Mouse (Mus musculus) forebrain, embryonic 14.5 days (tissue): ENCODE measurements around the gene Iltifb. TPM values are rescaled to one million over a fixed set of nuclear protein-coding genes. Genes with fewer than 3 reads are reported as not detected.
A peak's percentile ranks its signal among the peaks of the same experiment; 100 is the strongest.
"Not testable (repeated sequence)": the region's sequence is repeated elsewhere in the genome, so short reads cannot be mapped to it uniquely, and the experiment has no call there.

Source experiments
- ATAC-seq: fragments of 200-750 bp; cut with Nextera tagmentation; 2 replicates; pipeline ENCODE4 v1.8.0; 2017; ENCODE audit warnings: mild to moderate bottlenecking, moderate library complexity
- DNase-seq: peaks from one replicate; pipeline ENCODE4 v3.0.0-alpha.2; 2015; ENCODE audit warnings: low spot score
- H3K27ac ChIP-seq: fragments of 300-500 bp; sonication (generic); 2 replicates; pipeline ENCODE4 v1.5.1; 2014; ENCODE audit warnings: low read depth, mild to moderate bottlenecking, control low read depth, low read length, moderate library complexity
- H3K27me3 ChIP-seq: fragments of 300-500 bp; sonication (generic); replicated peaks from 2 replicates; pipeline ENCODE4 v1.6.1; 2014; ENCODE audit warnings: low read length, control low read depth, mixed read lengths; ENCODE audit not compliant: control insufficient read depth, insufficient read depth
- H3K36me3 ChIP-seq: fragments of 300-500 bp; sonication (generic); 2 replicates; pipeline ENCODE4 v1.6.1; 2014; ENCODE audit warnings: low read length, control low read depth; ENCODE audit not compliant: control insufficient read depth, insufficient read depth
- H3K4me1 ChIP-seq: fragments of 300-500 bp; sonication (generic); 2 replicates; pipeline ENCODE4 v1.6.1; 2014; ENCODE audit warnings: antibody characterized with exemption, low read length, control low read depth; ENCODE audit not compliant: control insufficient read depth, insufficient read depth
- H3K4me2 ChIP-seq: fragments of 300-500 bp; sonication (generic); 2 replicates; pipeline ENCODE4 v1.6.1; 2014; ENCODE audit warnings: mild to moderate bottlenecking, control low read depth, low read length
- H3K4me3 ChIP-seq: fragments of 300-500 bp; sonication (generic); 2 replicates; pipeline ENCODE4 v1.5.1; 2014; ENCODE audit warnings: low read depth, low read length, control low read depth
- H3K9ac ChIP-seq: fragments of 300-500 bp; sonication (generic); 2 replicates; pipeline ENCODE4 v1.6.1; 2014; ENCODE audit warnings: mild to moderate bottlenecking, low read length, control low read depth, moderate library complexity
- H3K9me3 ChIP-seq: fragments of 300-500 bp; sonication (generic); replicated peaks from 2 replicates; pipeline ENCODE4 v1.6.1; 2016; ENCODE audit warnings: low read length, control low read depth, mixed read lengths; ENCODE audit not compliant: control insufficient read depth
- WGBS: fragments of 180-500 bp; shearing (Covaris S2); extraction: QIAGEN DNeasy Blood & Tissue Kit; methylation state at CpG from one replicate; pipeline ENCODE4 v1.1.7; 2014; 5-methylcytosine and 5-hydroxymethylcytosine counted together
- polyA plus RNA-seq: library from polyadenylated mRNA; unstranded; fragments of >200 nt; fragmentation: Nextera tagmentation; extraction: Ambion mirVana; gene quantifications from 2 replicates; pipeline ENCODE4 v1.2.1, GENCODE M21; 2014

Iltifb gene
- polyA plus RNA-seq, 1 experiment from 2014 or later, result not detected

DNA sequence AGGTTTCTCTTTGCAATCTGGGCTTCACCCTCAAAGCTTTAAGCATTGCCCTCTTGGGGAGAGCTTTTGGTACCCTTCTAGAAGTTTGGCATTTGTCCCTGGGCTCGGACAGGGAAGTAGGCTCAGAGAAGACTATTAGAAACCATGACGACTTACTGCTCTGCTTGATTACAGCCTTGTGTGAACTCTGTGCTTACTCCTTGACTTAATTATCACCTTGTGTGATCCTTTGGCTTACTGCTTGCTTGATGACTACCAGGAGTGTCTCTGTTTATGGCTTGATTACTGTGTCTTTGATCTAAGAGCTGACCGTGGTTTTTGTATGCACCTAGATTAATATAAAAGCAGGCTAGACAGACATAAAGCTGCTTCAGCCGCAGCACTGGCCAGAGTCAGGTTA, 16.8 kb downstream of the Iltifb start:
- H3K36me3 ChIP-seq, H3K9me3 ChIP-seq, H3K4me3 ChIP-seq, H3K4me1 ChIP-seq, H3K9ac ChIP-seq, ATAC-seq, DNase-seq, H3K27ac ChIP-seq, H3K27me3 ChIP-seq, H3K4me2 ChIP-seq: not testable (repeated sequence)
- WGBS, result no CpG with 5 or more reads among the region's 4 CpGs

DNA sequence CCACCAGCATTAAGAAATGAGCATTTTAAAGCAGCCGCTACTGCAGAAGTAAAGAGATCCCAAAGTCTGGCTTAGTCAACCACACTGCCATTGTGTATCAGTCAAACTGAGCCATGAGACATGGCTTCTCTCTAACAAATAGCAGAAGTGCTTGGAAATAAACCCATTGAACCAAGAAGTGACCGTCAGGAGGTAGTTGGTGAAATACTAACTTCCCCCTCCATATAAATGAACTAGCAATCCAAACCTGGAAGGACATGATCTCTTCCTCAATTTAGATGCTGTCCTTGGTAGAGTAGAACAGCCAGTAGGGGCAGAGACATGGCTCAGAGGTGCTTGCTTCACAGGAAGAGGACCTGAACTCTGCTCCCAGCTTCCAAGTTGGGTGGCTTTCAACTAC, 23.4 kb downstream of the Iltifb start:
- H3K36me3 ChIP-seq, H3K9ac ChIP-seq, H3K4me3 ChIP-seq, H3K27me3 ChIP-seq, DNase-seq, H3K4me2 ChIP-seq, H3K4me1 ChIP-seq, H3K9me3 ChIP-seq, ATAC-seq, H3K27ac ChIP-seq: not testable (repeated sequence)
- no CpG with 5 or more reads among the region's 2 CpGs for WGBS

DNA sequence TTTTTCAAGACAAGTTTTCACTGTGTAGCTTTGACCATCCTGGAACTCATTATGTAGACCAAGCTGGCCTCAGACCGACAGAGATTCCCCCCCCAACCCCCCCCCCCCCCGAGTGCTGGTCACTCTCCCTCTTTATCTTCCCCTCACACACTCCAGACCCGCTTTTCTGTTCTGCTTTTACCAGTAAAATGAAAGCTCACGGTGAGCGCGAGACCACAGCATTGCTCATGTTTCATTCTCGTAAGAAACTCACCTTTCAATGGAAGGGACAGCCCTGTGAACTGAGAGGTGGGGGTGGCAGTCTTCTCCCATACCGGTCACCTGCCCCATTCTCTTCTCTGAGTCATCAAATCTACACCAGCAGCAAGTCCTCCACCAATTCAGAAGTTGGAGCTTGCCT, 26.0 kb downstream of the Iltifb start:
- WGBS, result no CpG with 5 or more reads among the region's 8 CpGs
- DNase-seq, ATAC-seq: not testable (repeated sequence)

DNA sequence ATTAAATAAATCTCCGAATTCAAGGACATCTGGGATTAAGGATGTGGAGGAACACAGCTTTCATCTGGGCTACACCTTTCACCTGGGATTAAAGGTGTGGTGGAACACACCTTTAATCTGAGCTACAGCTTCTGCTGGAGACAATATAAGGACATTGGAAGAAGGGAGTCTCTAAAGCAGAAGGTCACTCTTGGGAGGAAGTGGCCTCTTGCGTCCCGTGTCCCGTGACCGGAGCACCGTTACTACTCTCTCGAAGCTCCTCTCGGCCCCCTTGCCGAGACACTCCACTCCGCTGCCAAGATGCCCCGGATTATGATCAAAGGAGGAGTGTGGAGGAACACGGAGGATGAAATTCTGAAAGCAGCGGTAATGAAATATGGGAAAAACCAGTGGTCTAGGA, 36.5 kb downstream of the Iltifb start, which contains the start of gene Gm32802:
Gene Gm32802, plus strand, starts transcription at position 301 of the 400 bp plus-strand sequence.
- ATAC-seq, H3K9me3 ChIP-seq, DNase-seq, H3K36me3 ChIP-seq, H3K4me2 ChIP-seq, H3K4me1 ChIP-seq, H3K27ac ChIP-seq, H3K27me3 ChIP-seq, H3K9ac ChIP-seq, H3K4me3 ChIP-seq: not testable (repeated sequence)
- WGBS, result no CpG with 5 or more reads among the region's 13 CpGs

More for the DNA sequence above, 26.0 kb downstream of the Iltifb start:
- H3K4me3 ChIP-seq, H3K36me3 ChIP-seq, H3K4me2 ChIP-seq, H3K9me3 ChIP-seq, H3K27ac ChIP-seq, H3K9ac ChIP-seq, H3K4me1 ChIP-seq, H3K27me3 ChIP-seq: not testable (repeated sequence)

DNA sequence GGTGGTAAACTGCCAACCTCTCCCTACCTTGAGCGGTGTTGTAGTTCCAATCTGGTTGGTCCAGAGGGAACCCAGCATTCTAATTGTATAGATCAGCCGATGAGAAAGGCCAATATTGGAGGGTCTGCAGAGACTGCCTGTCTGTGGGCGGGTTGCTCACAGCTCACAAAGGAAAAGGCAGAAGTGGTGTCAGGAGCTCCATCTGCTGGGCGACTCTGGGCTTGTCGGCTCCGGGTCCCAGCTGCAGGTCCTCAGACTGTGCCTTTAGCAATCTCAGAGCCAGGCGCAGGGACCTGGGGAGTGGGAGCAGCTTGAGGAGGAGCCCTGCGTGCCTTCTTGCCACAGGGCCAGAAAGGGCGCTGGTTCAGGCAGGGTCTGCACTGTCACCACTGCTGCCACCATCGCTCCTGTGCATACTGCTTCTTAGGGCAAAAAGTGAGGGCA, 44.0 kb downstream of the Iltifb start:
- Histone ChIP-seq H3K27me3 (no peaks in the 10 kb centered on the region), H3K36me3 (no peaks in the 10 kb centered on the region), H3K4me3 (no peak overlapping the region), H3K27ac (no peak overlapping the region), H3K9me3 (no peaks in the 10 kb centered on the region), H3K4me2 (no peak overlapping the region), H3K4me1 (no peaks in the 10 kb centered on the region), H3K9ac (no peak overlapping the region; the same call in 1 of the 2 replicates)
- peak; percentile 81 for DNase-seq
- peak; percentile 83 for ATAC-seq
- 35% methylated on average over 10 of the region's 10 CpGs for WGBS

DNA sequence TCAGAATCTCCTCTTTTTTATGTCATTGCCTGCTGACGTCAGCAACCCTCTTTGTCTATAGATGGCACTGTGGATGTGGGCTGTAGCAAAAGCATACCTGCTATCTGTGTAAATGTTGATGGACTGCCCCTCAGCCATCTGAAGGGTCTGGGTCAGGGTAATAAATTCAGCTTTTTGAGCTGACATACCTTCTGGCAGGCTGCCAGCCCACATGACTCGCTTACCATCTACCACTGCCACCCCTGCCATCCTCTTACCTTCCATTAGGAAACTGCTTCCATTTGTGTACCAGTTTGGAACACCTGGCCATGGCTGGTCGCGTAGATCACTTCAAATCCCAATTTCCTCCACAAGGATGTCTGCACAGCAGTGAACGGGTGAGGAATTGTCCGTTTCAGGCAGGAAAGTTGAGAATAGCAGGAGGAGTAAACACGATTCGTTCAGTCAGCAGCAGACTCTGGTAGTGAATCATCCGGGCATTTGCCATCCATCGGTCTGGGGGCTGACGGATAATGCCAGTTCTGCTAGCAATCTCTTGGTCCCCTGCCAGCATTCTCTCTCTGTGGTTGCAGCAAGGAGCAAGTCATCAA, 45.7 kb downstream of the Iltifb start:
- WGBS, result 73% methylated on average over 11 of the region's 11 CpGs

DNA sequence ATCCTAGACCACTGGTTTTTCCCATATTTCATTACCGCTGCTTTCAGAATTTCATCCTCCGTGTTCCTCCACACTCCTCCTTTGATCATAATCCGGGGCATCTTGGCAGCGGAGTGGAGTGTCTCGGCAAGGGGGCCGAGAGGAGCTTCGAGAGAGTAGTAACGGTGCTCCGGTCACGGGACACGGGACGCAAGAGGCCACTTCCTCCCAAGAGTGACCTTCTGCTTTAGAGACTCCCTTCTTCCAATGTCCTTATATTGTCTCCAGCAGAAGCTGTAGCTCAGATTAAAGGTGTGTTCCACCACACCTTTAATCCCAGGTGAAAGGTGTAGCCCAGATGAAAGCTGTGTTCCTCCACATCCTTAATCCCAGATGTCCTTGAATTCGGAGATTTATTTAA, 54.2 kb downstream of the Iltifb start, which contains the start of gene Gm32717:
Gene Gm32717, minus strand, starts transcription at position 101 of the 400 bp plus-strand sequence.
- H3K9me3 ChIP-seq, H3K4me3 ChIP-seq, H3K4me2 ChIP-seq, ATAC-seq, H3K9ac ChIP-seq, H3K27me3 ChIP-seq, DNase-seq, H3K4me1 ChIP-seq, H3K27ac ChIP-seq, H3K36me3 ChIP-seq: not testable (repeated sequence)
- no CpG with 5 or more reads among the region's 13 CpGs for WGBS

More for the DNA sequence above, 45.7 kb downstream of the Iltifb start:
- not testable (repeated sequence) for H3K27me3 ChIP-seq, H3K4me2 ChIP-seq, H3K4me3 ChIP-seq, H3K4me1 ChIP-seq, H3K9ac ChIP-seq, H3K36me3 ChIP-seq, H3K27ac ChIP-seq, H3K9me3 ChIP-seq, ATAC-seq
- DNase-seq, result peak; percentile 11

Other genes with a start within 250 kb of the Iltifb start
- 31.6 and 34.7 TPM in 2 replicates for gene Mdm1, start 153.2 kb downstream of the Iltifb start, polyA plus RNA-seq
- gene Il22, start 90.1 kb downstream of the Iltifb start, polyA plus RNA-seq, result not detected in 2 replicates
- gene Gm32717, start 54.3 kb downstream of the Iltifb start, polyA plus RNA-seq, result 0.27 TPM in 1 of 2 replicates, not detected in the other
- 0.27 TPM in 1 of 2 replicates, not detected in the other for gene Gm32802, start 36.4 kb downstream of the Iltifb start, polyA plus RNA-seq
- gene Gm9040, start 31.9 kb upstream of the Iltifb start, polyA plus RNA-seq, result not detected in 2 replicates
- not detected in 2 replicates for gene Gm9044, start 37.4 kb upstream of the Iltifb start, polyA plus RNA-seq
- 0.11 and 0.12 TPM in 2 replicates for gene Gm9045, start 42.8 kb upstream of the Iltifb start, polyA plus RNA-seq
- not detected in 2 replicates for gene Gm9046, start 48.2 kb upstream of the Iltifb start, polyA plus RNA-seq
- gene Gm9048, start 53.6 kb upstream of the Iltifb start, polyA plus RNA-seq, result not detected in 2 replicates
- 0.11 and 0.12 TPM in 2 replicates for gene Gm9049, start 59.1 kb upstream of the Iltifb start, polyA plus RNA-seq
- not detected in 2 replicates for gene Ifng, start 146.0 kb upstream of the Iltifb start, polyA plus RNA-seq